Mouse (Mus musculus): ENCODE measurements around the gene Mmp14. TPM values are rescaled to one million over a fixed set of nuclear protein-coding genes. Genes with fewer than 3 reads are reported as not detected.

Gene Mmp14
- 10 to 100 TPM; 12.0 to 12.6 TPM for total RNA-seq (2021)
- long read RNA-seq, experiment 1, transcript Mmp14-201 (10 exons, 2,596 nt): major isoform, 15 of 19 reads
- long read RNA-seq, experiment 1, partial matches to known transcripts: 1 of 19 reads
- long read RNA-seq, experiment 1, other reads (novel, unspliced or antisense): 2 of 19 reads
- long read RNA-seq, experiment 2, partial matches to known transcripts: 0 of 6 reads
- long read RNA-seq, experiment 2, other reads (novel, unspliced or antisense): 1 of 6 reads

- DNase-seq (ENCODE audit: low spot score in 2 of 2): peak; percentile 27 to 41
Observed at GRCm38 (mm10) chr14:54431334-54432077, at the start of gene Mmp14. Gene Mmp14, plus strand, starts transcription at chr14:54431612.

DNA sequence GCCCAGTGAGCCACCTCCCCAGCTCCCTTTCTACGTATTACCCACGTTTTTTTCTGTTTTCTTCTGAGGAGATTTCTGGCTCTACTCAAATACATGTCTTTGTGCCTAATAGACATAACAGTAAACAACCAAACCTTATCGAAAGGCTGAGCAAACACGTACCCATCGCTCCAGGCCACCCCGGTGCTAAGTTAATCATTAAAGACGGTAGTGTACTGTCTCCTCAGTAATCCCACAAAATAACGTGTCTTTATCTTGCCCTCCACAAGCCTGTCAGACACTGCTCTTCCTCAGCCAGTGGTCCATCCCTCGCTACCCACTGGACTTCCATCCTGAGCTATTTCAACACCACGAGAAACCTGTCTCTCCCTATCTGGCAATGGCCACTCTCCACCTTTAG, 49.6 kb upstream of the Mmp14 start:
- no peak for DNase-seq (ENCODE audit: low spot score in 2 of 2)

GRCm38 (mm10) chr14:54382641-54383040, 48.8 kb upstream of the Mmp14 start:
- no peak for DNase-seq (ENCODE audit: low spot score in 2 of 2)

DNA sequence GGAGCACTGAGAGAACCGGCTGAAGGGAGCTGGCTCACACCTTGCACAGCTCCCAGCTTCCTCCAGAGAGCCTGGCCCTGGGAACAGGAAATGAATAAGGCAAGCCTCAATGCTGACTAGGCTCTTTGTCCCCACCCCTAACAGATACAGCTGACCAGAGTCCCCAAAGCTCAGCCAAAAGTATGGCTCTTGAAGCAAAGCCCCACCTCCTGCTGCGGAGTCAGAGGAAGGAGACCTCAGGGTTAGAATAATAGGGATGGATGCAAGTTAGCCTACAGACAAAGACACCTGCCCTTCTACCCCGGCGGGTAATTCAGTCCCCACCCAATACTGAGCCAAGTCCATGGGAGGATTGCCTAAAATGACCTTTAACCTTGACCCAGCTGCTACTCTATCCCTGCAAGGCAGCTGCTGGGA, 48.0 kb upstream of the Mmp14 start:
- DNase-seq (ENCODE audit: low spot score in 2 of 2): no peak

GRCm38 (mm10) chr14:54384396-54384795, 47.0 kb upstream of the Mmp14 start:
- no peak for DNase-seq (ENCODE audit: low spot score in 2 of 2)

DNA sequence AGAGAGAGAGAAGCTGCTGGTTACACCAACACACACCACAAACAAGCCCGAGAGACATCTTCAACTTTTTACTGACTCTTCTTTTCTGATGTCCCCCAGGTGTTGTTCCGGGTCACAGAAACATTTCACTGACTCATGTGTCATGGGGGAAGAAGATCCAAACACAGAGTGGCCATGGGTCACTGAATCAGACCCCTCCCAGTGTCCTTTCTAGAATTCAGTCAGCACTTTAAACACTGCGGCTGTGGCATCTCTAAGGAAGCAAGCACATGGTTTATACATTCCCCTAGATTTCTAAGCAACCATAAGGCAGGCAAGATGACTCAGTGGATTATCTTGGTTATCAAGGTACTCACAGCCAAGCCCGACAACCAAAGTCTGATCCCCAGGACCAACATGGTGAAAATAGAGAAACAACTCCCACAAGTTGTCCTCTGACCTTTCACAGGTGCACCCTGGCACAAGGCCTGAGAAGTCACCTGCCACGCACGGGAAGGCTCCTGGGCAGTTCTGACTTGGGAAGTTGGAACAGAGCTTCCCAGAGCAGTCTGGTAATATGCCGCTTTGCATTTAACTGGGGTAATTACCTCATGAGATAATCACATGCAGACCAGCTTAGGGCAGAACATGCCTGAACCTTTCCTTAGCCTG, 45.3 kb upstream of the Mmp14 start:
- DNase-seq (ENCODE audit: low spot score in 2 of 2): no peak

- no peak for DNase-seq (ENCODE audit: low spot score in 2 of 2)
Observed at GRCm38 (mm10) chr14:54387546-54387945, 43.9 kb upstream of the Mmp14 start.

- no peak for DNase-seq (ENCODE audit: low spot score in 2 of 2)
Observed at GRCm38 (mm10) chr14:54390843-54391242, 40.6 kb upstream of the Mmp14 start.

- DNase-seq (ENCODE audit: low spot score in 2 of 2): no peak
Observed at GRCm38 (mm10) chr14:54393794-54394193, 37.6 kb upstream of the Mmp14 start.

GRCm38 (mm10) chr14:54394309-54394708, 37.1 kb upstream of the Mmp14 start:
- DNase-seq (ENCODE audit: low spot score in 2 of 2): no peak

DNA sequence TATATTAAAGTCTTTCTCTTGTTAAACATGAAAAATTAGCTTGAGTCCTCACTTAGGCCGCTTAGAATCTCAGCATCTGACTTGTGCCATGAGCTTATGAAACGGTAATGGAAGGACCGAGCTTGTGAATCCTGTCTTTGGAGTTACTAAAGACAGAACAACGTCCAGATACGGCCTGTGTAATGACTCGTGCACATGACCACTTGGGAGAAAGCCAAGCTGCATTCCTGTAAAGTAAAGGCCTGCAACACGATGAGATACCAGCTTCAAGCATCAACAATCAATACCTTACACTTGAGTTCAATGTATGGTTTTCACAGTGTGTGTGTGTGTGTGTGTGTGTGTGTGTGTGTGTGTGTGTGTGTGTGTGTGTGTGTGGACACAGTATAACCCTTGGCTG, 34.7 kb upstream of the Mmp14 start:
- DNase-seq (ENCODE audit: low spot score in 2 of 2): no peak

DNA sequence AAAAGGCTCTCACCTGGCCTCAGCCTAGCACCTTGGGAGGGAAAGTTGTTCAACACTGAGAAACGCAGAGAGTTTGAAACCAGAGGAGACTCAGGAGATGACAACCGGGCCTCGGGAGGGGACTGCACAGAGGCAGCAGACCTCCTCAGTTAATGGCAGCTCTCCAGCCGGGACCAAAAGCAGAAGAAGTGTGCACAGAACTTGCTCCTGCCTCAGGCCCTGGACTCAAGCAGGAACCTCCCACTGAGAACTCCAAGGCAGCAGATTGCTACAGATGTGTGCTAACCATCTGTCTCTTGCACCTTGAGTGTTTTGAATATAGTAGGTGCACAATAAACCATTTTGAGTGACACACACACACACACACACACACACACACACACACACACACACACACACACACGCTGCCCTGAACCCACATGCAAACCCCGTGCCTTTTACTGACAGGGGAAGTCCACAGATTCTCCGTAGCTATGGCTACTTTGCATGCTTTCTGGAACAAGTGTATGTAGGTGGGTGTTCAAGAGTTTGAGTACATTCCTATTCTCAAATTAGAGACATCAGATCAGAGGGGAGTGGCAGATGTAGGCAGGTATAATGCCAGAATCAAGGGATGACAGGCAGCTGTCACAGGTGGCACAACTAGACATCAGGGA, 33.4 kb upstream of the Mmp14 start:
- DNase-seq (ENCODE audit: low spot score in 2 of 2): no peak

DNA sequence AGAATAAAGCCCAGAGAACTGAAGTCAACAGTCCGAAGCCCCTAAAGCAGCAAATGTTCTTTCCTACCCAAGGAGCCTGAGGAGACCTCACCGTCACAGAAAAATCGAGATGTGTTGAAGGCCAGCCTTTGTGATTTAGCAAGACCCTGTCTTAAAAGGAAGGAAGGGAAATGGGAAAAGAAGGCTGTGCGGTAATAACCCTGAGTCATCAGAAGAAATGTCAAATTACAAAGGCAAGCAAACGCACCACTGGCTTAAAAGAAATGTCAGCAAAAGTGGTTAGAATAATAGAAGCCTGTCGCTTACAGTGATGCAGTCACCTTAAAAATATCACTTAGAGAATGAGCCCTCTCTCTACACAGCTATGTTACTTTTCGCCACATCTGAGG, 32.9 kb upstream of the Mmp14 start:
- no peak for DNase-seq (ENCODE audit: low spot score in 2 of 2)

- DNase-seq (ENCODE audit: low spot score in 2 of 2): no peak
Observed at GRCm38 (mm10) chr14:54398921-54399382, 32.5 kb upstream of the Mmp14 start.

GRCm38 (mm10) chr14:54401723-54402122, 29.7 kb upstream of the Mmp14 start:
- no peak for DNase-seq (ENCODE audit: low spot score in 2 of 2)

GRCm38 (mm10) chr14:54408336-54409056, 22.9 kb upstream of the Mmp14 start:
- no peak for DNase-seq (ENCODE audit: low spot score in 2 of 2)

GRCm38 (mm10) chr14:54409057-54409645, 22.3 kb upstream of the Mmp14 start:
- no peak for DNase-seq (ENCODE audit: low spot score in 2 of 2)

GRCm38 (mm10) chr14:54409980-54410810, 21.2 kb upstream of the Mmp14 start:
- no peak for DNase-seq (ENCODE audit: low spot score in 2 of 2)

GRCm38 (mm10) chr14:54412000-54412576, 19.3 kb upstream of the Mmp14 start:
- no peak for DNase-seq (ENCODE audit: low spot score in 2 of 2)
